Mouse (Mus musculus): ENCODE measurements at regions not wholly inside any gene's neighbourhood (a gene's known extent, or its start where the extent isn't known, plus 50 kb on each side); places are given as distances from the start of the nearest gene placed in this dataset.

- no peak for ATAC-seq (ENCODE audit: low TSS enrichment)
These were observed 143.2 kb upstream of the Slit3 start for GRCm38 (mm10) chr11:34977861-34978260.

DNA sequence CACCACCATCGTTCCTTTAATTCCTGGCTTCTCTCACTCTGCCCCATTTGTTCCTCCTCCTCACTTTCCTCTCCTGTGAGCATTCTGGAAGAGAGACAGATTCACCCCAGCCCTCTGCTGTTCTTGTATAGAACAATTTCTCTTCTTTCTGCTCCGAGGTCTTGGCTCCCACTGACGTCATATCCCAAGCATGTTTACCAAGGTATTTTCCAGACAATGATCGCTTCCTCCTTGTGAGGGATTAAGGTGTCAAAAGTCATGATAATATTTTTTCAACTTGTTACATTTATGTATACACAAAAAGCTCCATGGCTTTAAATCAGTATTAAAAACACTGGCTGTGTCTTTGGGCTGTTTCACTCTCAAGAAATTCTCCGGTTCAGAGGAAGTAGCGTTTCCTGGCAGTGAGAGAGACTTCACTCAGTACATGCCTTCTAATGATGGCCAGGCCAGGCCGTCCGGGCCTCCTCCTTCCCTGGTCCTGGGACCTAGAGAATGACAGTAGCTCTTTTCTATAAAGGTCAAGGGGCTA, 142.4 kb upstream of the Spdl1 start:
- peak; percentile 67; the same call in 1 of the 2 replicates for ATAC-seq (ENCODE audit: low TSS enrichment)

DNA sequence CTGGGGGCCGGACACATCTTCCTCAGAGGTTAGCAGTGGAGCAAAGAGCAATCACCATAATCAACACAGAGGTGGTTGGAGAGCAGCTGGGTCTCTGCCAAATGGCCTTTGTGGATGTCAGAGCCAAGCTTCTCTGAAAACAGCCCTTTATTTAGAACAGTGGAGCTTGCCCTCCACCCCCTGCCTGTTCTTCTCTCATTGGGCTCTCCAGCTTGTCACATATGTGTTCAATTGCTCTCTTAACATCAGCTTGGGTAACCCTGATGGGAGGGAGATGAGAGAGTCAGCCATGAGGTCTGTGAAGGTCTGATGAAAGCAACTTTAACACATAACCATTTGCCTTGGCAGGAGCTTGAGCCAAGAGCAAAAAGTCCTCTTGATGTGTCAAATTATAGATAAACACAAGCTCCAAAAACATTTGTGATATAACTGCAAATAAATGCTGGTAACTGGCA, 140.1 kb upstream of the Spdl1 start:
- ATAC-seq (ENCODE audit: low TSS enrichment) = no peak

GRCm38 (mm10) chr11:34973012-34973411, 139.6 kb upstream of the Spdl1 start:
- no peak for ATAC-seq (ENCODE audit: low TSS enrichment)

- ATAC-seq (ENCODE audit: low TSS enrichment) = no peak
These were observed 125.8 kb upstream of the Spdl1 start for GRCm38 (mm10) chr11:34959291-34959690.

- no peak for ATAC-seq (ENCODE audit: low TSS enrichment)
These were observed 108.3 kb upstream of the Spdl1 start for GRCm38 (mm10) chr11:34941486-34942456.

- no peak for ATAC-seq (ENCODE audit: low TSS enrichment)
These were observed 106.7 kb upstream of the Spdl1 start for GRCm38 (mm10) chr11:34940151-34940550.

DNA sequence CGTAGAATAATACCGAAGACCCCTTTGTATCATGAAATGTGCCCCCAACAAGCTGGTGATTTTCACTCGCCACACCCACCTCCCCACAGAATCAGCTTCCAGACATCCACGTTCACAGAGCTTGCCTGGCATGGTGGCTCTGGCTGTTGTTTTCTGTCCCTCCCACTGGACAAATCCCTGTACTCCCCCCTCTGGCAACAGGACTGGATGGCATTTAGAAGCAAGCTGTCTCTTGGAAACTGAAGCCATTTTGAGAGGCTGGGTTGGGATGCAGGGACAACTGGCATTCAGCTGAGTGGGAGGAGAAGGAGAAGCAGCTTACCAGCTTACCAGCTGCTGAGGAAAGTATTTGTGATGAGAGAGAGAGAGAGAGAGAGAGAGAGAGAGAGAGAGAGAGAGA, 105.6 kb upstream of the Spdl1 start:
- peak; percentile 98 for ATAC-seq (ENCODE audit: low TSS enrichment)

DNA sequence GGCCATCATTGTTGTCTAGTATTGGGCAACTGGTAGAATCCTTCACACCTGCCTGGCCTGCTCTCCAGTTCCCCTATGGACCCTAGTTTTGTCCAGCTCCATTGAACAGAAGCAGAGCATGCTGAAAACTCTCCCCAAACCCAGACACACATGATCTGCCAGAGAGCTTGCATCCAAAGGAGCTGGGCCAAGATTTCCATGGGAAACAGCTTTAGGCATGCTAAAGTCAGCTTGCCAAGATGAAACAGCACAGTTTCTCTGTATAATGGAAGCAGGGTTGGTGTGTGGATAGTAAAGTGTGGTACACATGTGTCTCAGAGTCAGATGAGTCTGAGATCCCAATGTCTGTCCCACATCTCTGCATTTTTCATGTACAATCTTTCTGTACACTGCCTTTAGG, 98.8 kb upstream of the Spdl1 start:
- ATAC-seq (ENCODE audit: low TSS enrichment) = no peak

DNA sequence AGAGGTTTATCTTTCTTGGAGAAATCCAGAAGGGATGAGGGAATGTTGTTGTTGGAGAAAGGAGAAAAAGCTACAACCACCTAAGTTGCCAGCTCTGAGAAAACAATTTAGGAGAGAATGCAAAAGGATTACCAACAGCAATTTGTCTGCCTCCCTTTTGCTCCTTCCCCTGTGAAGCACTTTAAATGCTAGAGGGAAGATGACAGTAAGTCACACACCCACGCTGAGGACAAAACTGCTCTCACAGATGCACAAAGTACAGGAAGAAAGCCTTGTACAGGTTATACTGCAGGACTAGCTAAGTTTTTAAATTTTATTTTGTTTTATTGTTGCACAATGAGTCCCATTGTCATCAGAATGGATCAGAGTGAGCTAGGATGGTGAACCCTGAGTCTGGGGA, 83.7 kb upstream of the Spdl1 start:
- peak; percentile 73 for ATAC-seq (ENCODE audit: low TSS enrichment)

DNA sequence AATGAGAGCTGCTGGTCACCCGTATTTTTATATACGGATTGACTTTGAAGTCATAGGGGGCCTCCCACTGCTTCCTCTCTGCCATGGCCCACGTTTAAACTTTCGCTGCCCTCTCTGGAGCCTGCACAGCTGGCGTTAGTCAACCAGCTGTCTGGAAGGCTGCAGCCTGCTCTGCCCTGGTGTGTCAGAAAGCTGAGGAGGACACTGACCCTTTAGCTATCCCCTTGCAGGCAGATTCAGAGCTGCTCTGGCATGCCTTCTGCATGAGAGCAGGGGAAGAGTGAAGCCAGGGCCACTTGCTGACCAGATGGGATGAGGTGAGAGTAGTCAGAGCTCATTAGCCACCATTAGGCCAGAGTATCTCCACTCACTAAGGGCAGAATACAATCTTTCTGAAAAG, 76.4 kb upstream of the Spdl1 start:
- ATAC-seq (ENCODE audit: low TSS enrichment) = no peak

GRCm38 (mm10) chr11:34904271-34904670, 70.8 kb upstream of the Spdl1 start:
- ATAC-seq (ENCODE audit: low TSS enrichment) = no peak

- ATAC-seq (ENCODE audit: low TSS enrichment) = no peak
These were observed 66.0 kb upstream of the Spdl1 start for GRCm38 (mm10) chr11:34899400-34899799.

DNA sequence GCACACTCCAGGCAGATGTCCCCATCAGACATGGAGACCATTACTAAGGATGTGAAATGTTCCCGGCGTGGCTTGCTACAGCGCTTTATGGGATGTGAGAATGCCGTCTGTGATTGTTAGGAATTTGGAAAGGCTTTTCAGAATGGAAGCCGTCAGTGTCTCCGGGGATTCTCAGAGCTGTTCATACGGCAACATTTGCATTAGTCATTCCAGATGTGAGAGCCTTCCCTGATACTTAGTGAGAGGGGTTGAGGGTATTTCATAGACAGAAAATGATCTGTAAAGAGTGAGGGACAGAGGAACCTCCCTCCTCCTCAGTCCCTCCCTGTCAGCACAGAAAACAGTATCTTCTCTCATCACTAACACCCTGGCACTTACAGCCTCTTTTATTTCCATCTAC, 62.2 kb upstream of the Spdl1 start:
- ATAC-seq (ENCODE audit: low TSS enrichment) = no peak

GRCm38 (mm10) chr11:34888374-34889136, 55.1 kb upstream of the Spdl1 start:
- ATAC-seq (ENCODE audit: low TSS enrichment) = peak; percentile 74

DNA sequence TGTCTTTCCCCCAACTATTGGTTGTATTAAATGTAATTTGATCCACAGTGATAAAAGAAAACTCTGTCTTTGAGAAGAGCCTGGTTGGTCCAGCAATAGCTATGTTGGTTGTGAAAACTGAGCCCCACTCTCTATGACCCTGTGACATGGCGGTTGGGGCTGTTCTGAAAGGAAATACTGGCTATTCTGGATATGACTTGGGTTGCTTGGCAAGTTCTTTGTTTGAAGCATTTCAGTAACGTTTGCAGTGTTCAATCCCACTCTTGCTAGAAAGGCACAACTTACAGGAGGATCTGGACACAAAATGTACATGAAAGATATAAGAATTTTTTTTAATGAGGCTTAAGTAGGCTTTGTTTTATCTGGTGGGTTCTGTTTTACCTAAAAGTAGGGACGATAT, 54.1 kb upstream of the Spdl1 start:
- ATAC-seq (ENCODE audit: low TSS enrichment) = no peak
